9 mouse cellular contexts compared by ENCODE assay signal in the genomic region with DNA sequence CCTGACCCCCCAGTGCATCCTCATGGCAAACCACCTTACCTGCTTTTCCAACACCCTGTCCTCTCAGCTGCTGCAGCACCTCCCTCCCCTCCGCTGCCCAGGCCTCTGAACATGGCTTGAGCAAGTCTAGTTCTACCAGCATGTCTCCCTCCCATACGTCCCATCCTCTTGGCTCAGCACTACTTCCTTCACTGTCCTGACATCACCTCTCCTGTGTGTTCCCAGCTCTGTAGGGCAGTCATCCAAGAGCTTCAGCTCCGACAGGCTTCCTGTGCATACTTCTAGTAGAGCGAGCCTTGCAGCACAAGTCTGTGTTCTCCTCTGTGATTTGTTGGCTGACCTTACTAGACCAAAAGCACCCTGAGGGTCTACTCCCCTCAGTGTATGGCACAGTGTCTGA. TPM values are rescaled to one million over a fixed set of nuclear protein-coding genes. Genes with fewer than 3 reads are reported as not detected.
DNase-seq lines count a peak whose midpoint lies in the region; ATAC-seq lines count a peak whose summit lies in the region.
"Had no signal": no experiment of that assay in that cellular context is flagged by ENCODE, and none has a peak within 500 bp of the region (broad histone marks: within the 10 kb centered on the region; RNA-seq: fewer than 3 reads in every experiment).

No protein-coding gene starts in this region.

- H3K9me3 ChIP-seq in forebrain, embryonic 16.5 days (ENCODE audit: control insufficient read depth, low read length): no peaks in the 10 kb centered on the region

- peak; percentile 51 for DNase-seq in layer of hippocampus, adult 11-12 months (ENCODE audit: low spot score)
- DNase-seq in layer of hippocampus, postnatal 10 days (ENCODE audit: low spot score in 2 of 2): no peak
- peak; percentile 51 to 54 for DNase-seq in cerebellum, postnatal 36 days
- peak; percentile 75 for DNase-seq in kidney, adult 9 months
- peak; percentile 50 to 69 for DNase-seq in lung, postnatal 4 days
- DNase-seq in urinary bladder, postnatal 36 days (ENCODE audit: low spot score in 2 of 2): no peak

- H3K4me2 ChIP-seq in forebrain, embryonic 16.5 days (ENCODE audit: low read length): no peak overlapping the region

- no peaks in the 10 kb centered on the region for H3K4me1 ChIP-seq in forebrain, embryonic 16.5 days (replicated peaks; ENCODE audit: control insufficient read depth, insufficient read depth, low read length)

- peaks cover 24% of the 10 kb centered on the region for H3K36me3 ChIP-seq in forebrain, embryonic 16.5 days (ENCODE audit: control insufficient read depth, insufficient read depth)

- no peak for ATAC-seq in inflammation-experienced regulatory T-cells, adult 6 months
- no peak for ATAC-seq in forebrain, embryonic 16.5 days

- WGBS in forebrain, embryonic 16.5 days: 81% methylated on average over 4 of the region's 4 CpGs

- no peak overlapping the region for H3K9ac ChIP-seq in forebrain, embryonic 16.5 days (replicated peaks; ENCODE audit: low read depth, low read length)

- H3K27me3 ChIP-seq in forebrain, embryonic 16.5 days (replicated peaks; ENCODE audit: control insufficient read depth, insufficient read depth, low read length): no peaks in the 10 kb centered on the region

- no peak overlapping the region for H3K4me3 ChIP-seq in forebrain, embryonic 16.5 days (replicated peaks; ENCODE audit: low read length)

- H3K27ac ChIP-seq in forebrain, embryonic 16.5 days (ENCODE audit: low read length): no peak overlapping the region

RNA-seq across cellular contexts. Expression of gene Degs2, which starts 27.6 kb away (rescaled TPM):
- total RNA-seq in layer of hippocampus, postnatal 10 days (2021): under 1 TPM; 0.38 to 0.85 TPM
- 1 to 10 TPM; 2.1 to 9.6 (median 8.8) TPM for polyA plus RNA-seq in inflammation-experienced regulatory T-cells, adult 6 months (2017; shearing (Covaris generic))
- 1.6 and 2.6 TPM in 2 replicates for polyA plus RNA-seq in forebrain, embryonic 16.5 days (2015; fragmentation: Nextera tagmentation; extraction: Ambion mirVana)
- total RNA-seq: MEL had no signal

Comparison
In these comparisons a context has a peak if more than half of its experiments do, and no peak if none do; other contexts are left out.
1. DNase-seq: peak in layer of hippocampus, adult 11-12 months (single experiment), cerebellum, postnatal 36 days (2 of 2), kidney, adult 9 months (single experiment) and lung, postnatal 4 days (2 of 2); none in layer of hippocampus, postnatal 10 days (0 of 2) and urinary bladder, postnatal 36 days (0 of 2).